Mouse (Mus musculus) lung, postnatal 0 days (tissue): Measurements from ENCODE around the gene Zfhx2. TPM values are rescaled to one million over a fixed set of nuclear protein-coding genes. Genes with fewer than 3 reads are reported as not detected.
A peak's percentile ranks its signal among the peaks of the same experiment; 100 is the strongest.

Experiments
- ATAC-seq: fragments of 200-750 bp; cut with Nextera tagmentation; 2 replicates; pipeline ENCODE4 v1.8.0; 2017; ENCODE audit warnings: moderate library complexity
- DNase-seq: peaks from one replicate; pipeline ENCODE4 v3.0.0-alpha.2; 2016; ENCODE audit warnings: low spot score
- H3K27ac ChIP-seq: fragments of 300-500 bp; sonication (generic); 2 replicates; pipeline ENCODE4 v1.5.1; 2014; ENCODE audit warnings: antibody characterized with exemption, mild to moderate bottlenecking, low read length, mixed read lengths
- H3K27me3 ChIP-seq: fragments of 300-500 bp; sonication (generic); replicated peaks from 2 replicates; pipeline ENCODE4 v1.6.1; 2014; ENCODE audit warnings: low read length, mixed read lengths; ENCODE audit not compliant: insufficient read depth
- H3K36me3 ChIP-seq: fragments of 300-500 bp; sonication (generic); 2 replicates; pipeline ENCODE4 v1.6.1; 2014; ENCODE audit warnings: low read length, mixed read lengths; ENCODE audit not compliant: insufficient read depth
- H3K4me1 ChIP-seq: fragments of 300-500 bp; sonication (generic); 2 replicates; pipeline ENCODE4 v1.6.1; 2014; ENCODE audit warnings: antibody characterized with exemption, low read depth, low read length, mixed read lengths; ENCODE audit not compliant: insufficient read depth
- H3K4me2 ChIP-seq: fragments of 300-500 bp; sonication (generic); replicated peaks from 2 replicates; pipeline ENCODE4 v1.6.1; 2014; ENCODE audit warnings: low read depth, mild to moderate bottlenecking, low read length, moderate library complexity, mixed read lengths
- H3K4me3 ChIP-seq: fragments of 300-500 bp; sonication (generic); 2 replicates; pipeline ENCODE4 v1.5.1; 2014; ENCODE audit warnings: low read depth, low read length
- H3K9ac ChIP-seq: fragments of 300-500 bp; sonication (generic); replicated peaks from 2 replicates; pipeline ENCODE4 v1.6.1; 2014; ENCODE audit warnings: low read depth, mild to moderate bottlenecking
- H3K9me3 ChIP-seq: fragments of 300-500 bp; sonication (generic); 2 replicates; pipeline ENCODE4 v1.6.1; 2016; ENCODE audit warnings: low read length, mixed read lengths
- CTCF ChIP-seq: IDR thresholded peaks from 2 replicates; pipeline ENCODE4 v1.5.1; 2016; ENCODE audit warnings: antibody characterized with exemption, mild to moderate bottlenecking
- EP300 ChIP-seq: IDR thresholded peaks from 2 replicates; pipeline ENCODE4 v1.6.1; 2016; ENCODE audit warnings: antibody characterized with exemption, mild to moderate bottlenecking, control low read depth
- WGBS: fragments of 180-500 bp; shearing (Covaris S2); extraction: QIAGEN DNeasy Blood & Tissue Kit; methylation state at CpG from one replicate; pipeline ENCODE4 v1.1.7; 2014; 5-methylcytosine and 5-hydroxymethylcytosine counted together
- polyA plus RNA-seq: library from polyadenylated mRNA; unstranded; fragments of >200 nt; fragmentation: Nextera tagmentation; extraction: Ambion mirVana; gene quantifications from 2 replicates; pipeline ENCODE4 v1.2.1, GENCODE M21; 2015

Zfhx2 gene
- 1.0 and 1.7 TPM in 2 replicates for polyA plus RNA-seq

DNA sequence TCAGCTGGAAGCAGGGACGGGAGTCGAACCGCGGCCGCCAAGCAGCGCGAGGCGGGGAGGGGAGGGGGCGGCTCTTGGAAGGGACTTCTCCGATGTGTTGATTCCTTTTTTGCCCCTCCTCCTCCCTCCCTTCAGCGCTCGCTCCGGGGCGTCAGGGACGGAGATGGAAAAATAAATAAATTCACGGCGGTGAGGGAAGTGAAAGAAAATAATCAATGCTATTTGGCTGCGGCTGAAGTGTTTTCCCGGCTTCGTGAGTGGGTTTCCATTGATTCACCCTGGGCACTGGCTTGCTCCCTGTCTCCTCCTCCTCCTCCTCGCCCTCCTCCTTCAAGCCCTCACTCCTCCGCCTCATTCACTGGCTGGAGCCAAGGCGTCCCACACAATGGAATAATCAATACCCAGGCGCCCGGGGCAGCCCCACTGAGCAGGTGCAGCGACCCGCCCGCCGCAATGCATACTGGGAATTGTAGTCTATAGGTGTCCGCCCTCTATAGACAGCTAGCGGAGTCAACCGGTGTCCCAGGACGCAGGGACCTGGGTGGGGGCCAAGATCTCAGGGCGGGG, at the start of gene Zfhx2:
Gene Zfhx2, minus strand, starts transcription at position 314 of the 567 bp plus-strand sequence.
- peak within 1 kb of the TSS; percentile 62 for H3K4me3 ChIP-seq
- no peak within 1 kb of the TSS; the same call in 1 of the 2 replicates for H3K27ac ChIP-seq
- WGBS, result under 1% methylated on average over 33 of the region's 34 CpGs
- H3K4me2 ChIP-seq, result peak within 1 kb of the TSS; percentile 72
- DNase-seq (peak; percentile 87), ATAC-seq (peak; percentile 87)
- peak within 1 kb of the TSS; percentile 32 for H3K9ac ChIP-seq
- peaks cover 5% of the 10 kb centered on the region for H3K4me1 ChIP-seq
- no peak for TF ChIP-seq EP300
- peak; percentile 32 for TF ChIP-seq CTCF
- no peaks in the 10 kb centered on the region for H3K9me3 ChIP-seq
- no peaks in the 10 kb centered on the region for H3K27me3 ChIP-seq
- H3K36me3 ChIP-seq, result no peaks in the 10 kb centered on the region

DNA sequence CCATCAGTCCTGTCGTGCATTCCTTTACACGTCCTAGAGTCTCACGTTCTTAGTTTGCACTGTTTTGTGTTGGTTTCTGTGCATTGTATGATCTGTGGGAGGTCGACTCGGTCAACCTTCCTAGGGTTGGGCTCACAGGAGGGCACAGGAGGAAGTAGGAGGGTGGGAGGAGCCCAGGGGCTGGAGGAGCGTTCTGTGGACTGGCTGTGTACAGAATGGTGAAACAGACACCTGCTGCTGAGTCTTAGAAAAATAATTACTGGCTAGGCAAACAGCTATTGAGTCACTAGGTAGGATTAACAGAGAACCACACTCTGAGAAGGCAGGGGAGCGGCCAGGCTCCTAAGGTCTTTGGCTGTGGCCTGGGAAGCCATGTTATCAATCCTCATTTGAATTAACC, 47.2 kb upstream of the Zfhx2 start:
- ATAC-seq, result peak; percentile 32

DNA sequence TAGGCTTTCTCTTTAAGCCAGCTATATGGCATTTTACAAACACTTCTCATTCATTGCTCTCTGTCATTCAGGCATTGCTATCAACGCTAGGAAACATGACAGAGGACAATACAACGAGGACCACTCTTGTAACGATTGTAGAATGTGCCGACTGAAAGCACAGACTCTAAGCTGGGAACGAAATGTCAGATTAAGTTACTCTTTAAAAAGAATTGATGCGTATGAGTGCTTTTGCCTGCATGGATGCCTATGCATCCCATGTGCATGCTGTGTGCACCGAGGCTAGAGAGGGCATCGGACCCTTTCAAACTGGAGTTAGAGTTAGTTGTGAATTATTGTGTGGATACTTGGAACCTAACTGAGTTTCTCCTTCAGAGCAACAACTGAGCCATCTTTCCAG, 43.6 kb upstream of the Zfhx2 start:
- WGBS, result 69% methylated on average over 8 of the region's 8 CpGs
- Histone ChIP-seq H3K27ac (no peak overlapping the region), H3K27me3 (no peaks in the 10 kb centered on the region), H3K4me3 (no peak overlapping the region), H3K36me3 (no peaks in the 10 kb centered on the region), H3K9ac (no peak overlapping the region), H3K4me1 (no peaks in the 10 kb centered on the region), H3K4me2 (no peak overlapping the region), H3K9me3 (no peaks in the 10 kb centered on the region)
- no peak for DNase-seq
- TF ChIP-seq EP300 (no peak), CTCF (no peak)
- no peak for ATAC-seq

More for the DNA sequence above, 47.2 kb upstream of the Zfhx2 start:
- Histone ChIP-seq H3K4me3 (no peak overlapping the region), H3K27me3 (no peaks in the 10 kb centered on the region), H3K36me3 (no peaks in the 10 kb centered on the region), H3K9ac (no peak overlapping the region), H3K9me3 (no peaks in the 10 kb centered on the region), H3K27ac (no peak overlapping the region), H3K4me2 (no peak overlapping the region), H3K4me1 (no peaks in the 10 kb centered on the region)
- TF ChIP-seq EP300 (no peak), CTCF (no peak)
- WGBS, result 34% methylated on average over 7 of the region's 7 CpGs
- peak; percentile 36 for DNase-seq

GRCm38 (mm10) chr14:55126521-55126920, 34.4 kb upstream of the Zfhx2 start:
- TF ChIP-seq CTCF, result no peak
- TF ChIP-seq EP300, result no peak
- 78% methylated on average over 7 of the region's 7 CpGs for WGBS
- Histone ChIP-seq H3K4me1 (no peaks in the 10 kb centered on the region; the same call in 1 of the 2 replicates), H3K9ac (no peak overlapping the region), H3K27me3 (no peaks in the 10 kb centered on the region), H3K9me3 (no peaks in the 10 kb centered on the region), H3K4me2 (no peak overlapping the region), H3K4me3 (no peak overlapping the region), H3K27ac (no peak overlapping the region), H3K36me3 (no peaks in the 10 kb centered on the region)
- ATAC-seq (no peak), DNase-seq (no peak)

DNA sequence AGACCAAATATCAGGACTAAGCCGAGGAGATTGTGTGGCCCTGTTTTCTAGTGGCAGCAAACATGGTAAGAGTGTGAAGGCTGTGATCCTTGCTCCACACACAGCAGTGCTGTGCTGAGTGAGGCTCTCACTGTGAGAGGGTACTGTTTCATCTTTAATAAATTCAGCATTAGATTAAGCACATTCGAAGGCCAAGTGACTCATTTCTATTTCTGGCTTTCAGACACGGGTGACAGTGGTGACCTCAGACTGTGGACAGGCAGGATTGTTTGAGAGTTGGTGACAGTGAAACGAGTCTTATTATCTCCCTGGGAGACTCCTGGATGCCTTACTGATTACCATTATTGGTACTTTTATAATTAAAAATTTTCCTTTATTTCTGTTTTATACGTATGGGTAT, 33.6 kb upstream of the Zfhx2 start:
- ATAC-seq, result no peak
- no peak for TF ChIP-seq CTCF
- TF ChIP-seq EP300, result no peak

GRCm38 (mm10) chr14:55122359-55122758, 30.2 kb upstream of the Zfhx2 start:
- H3K4me3 ChIP-seq, result no peak overlapping the region
- ATAC-seq, result no peak
- no peak overlapping the region for H3K27ac ChIP-seq
- H3K4me2 ChIP-seq, result 0 out of 2 replicates have a peak overlapping the region, but pooled peaks have one; percentile 20
- no peaks in the 10 kb centered on the region for H3K27me3 ChIP-seq
- WGBS, result 39% methylated on average over 8 of the region's 8 CpGs
- no peaks in the 10 kb centered on the region; the same call in 1 of the 2 replicates for H3K4me1 ChIP-seq
- H3K9me3 ChIP-seq, result no peaks in the 10 kb centered on the region
- no peak for TF ChIP-seq EP300
- no peak for DNase-seq
- no peak overlapping the region for H3K9ac ChIP-seq
- H3K36me3 ChIP-seq, result no peaks in the 10 kb centered on the region

More for the DNA sequence above, 33.6 kb upstream of the Zfhx2 start:
- H3K9me3 ChIP-seq, result no peaks in the 10 kb centered on the region
- H3K4me3 ChIP-seq, result no peak overlapping the region
- no peak overlapping the region for H3K9ac ChIP-seq
- DNase-seq, result no peak
- no peak overlapping the region for H3K27ac ChIP-seq
- WGBS, result 62% methylated on average over 5 of the region's 5 CpGs
- H3K36me3 ChIP-seq, result no peaks in the 10 kb centered on the region
- H3K4me2 ChIP-seq, result no peak overlapping the region
- no peaks in the 10 kb centered on the region for H3K27me3 ChIP-seq
- H3K4me1 ChIP-seq, result no peaks in the 10 kb centered on the region; the same call in 1 of the 2 replicates
